Mouse (Mus musculus) kidney, adult 2 months (tissue): ENCODE data around the gene Cntnap1.

Experiments used
- CTCF ChIP-seq: fragments of 200-500 bp; conservative IDR thresholded peaks from 2 replicates; pipeline ENCODE4 v1.5.1; 2011; ENCODE audit warnings: low read depth, mild to moderate bottlenecking, control low read depth, low read length, moderate library complexity, mixed read lengths; ENCODE audit not compliant: insufficient read depth, insufficient read length
- POLR2A ChIP-seq: fragments of 200-500 bp; IDR thresholded peaks from one replicate; pipeline ENCODE4 v1.6.1; 2011; ENCODE audit warnings: low read depth, low read length, control low read depth

DNA sequence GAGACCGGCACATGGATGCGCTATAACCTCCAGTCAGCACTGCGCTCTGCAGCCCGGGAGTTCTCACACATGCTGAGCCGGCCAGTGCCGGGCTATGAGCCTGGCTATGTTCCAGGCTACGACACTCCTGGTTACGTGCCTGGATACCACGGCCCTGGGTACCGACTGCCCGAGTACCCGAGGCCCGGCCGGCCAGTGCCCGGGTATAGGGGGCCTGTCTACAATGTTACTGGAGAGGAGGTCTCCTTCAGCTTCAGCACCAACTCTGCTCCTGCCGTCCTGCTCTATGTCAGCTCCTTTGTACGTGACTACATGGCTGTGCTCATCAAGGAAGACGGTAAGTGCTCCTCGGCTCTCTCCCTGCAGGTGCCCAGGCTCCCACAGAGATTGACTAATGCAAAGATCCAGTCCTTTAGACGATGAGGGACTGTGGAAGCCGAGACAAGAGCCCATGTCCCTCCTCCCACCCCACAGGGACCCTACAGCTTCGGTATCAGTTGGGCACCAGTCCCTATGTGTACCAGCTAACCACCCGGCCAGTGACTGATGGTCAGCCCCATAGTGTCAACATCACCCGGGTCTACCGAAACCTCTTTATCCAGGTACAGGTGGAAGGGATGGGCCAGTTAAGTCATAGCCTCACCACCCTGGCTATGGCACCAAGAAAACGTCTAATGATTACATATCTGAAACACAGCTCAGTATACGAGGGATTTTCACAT lies 16.4 kb downstream of the Cntnap1 start:
- TF ChIP-seq CTCF (no peak), POLR2A (no peak)
